Mouse (Mus musculus) CH12F3 (cell line): ENCODE data around the gene Lin9.
"Not testable (repeated sequence)": the region's sequence is repeated elsewhere in the genome, so short reads cannot be mapped to it uniquely, and the experiment has no call there.

Experiments
- in situ Hi-C: fragments of 300-500 bp; cut with MboI; formaldehyde crosslinking; loops from 2 replicates; pipeline ENCODE4 v1.14.3; 2020; ENCODE audit warnings: low sequenced_read_pairs

The Lin9 gene

DNA sequence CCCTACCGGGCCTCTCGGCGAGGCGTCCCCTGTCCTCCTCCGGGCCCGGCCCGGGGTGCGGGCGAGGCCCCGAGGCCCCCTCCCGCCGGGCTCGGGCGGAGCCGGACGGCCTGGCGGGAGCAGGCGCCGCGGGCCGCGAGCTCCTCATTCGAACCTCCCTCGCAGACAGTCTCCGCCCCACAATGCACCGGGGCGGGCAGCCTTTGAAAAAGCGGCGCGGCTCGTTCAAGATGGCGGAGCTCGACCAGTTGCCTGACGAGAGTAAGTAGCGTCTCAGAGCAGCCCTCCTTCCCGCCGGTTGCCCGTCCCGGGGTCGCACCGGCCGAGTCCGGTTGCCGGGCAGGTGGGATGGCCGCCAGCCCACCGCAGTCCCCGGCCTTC is at the start of gene Lin9:
Lin9 (plus strand) TSS at position 14 of the 381 bp plus-strand sequence.
- in situ Hi-C loops = no loop called here

- in situ Hi-C loops = no loop called here
Measured at GRCm38 (mm10) chr1:180600578-180600977, 40.4 kb upstream of the Lin9 start.

GRCm38 (mm10) chr1:180601806-180602205 is 39.1 kb upstream of the Lin9 start:
- in situ Hi-C loops = no loop called here

- in situ Hi-C loops = no loop called here
Measured at GRCm38 (mm10) chr1:180604579-180604978, 36.4 kb upstream of the Lin9 start.

- in situ Hi-C loops = no loop called here
Measured at GRCm38 (mm10) chr1:180606106-180606505, 34.8 kb upstream of the Lin9 start.

DNA sequence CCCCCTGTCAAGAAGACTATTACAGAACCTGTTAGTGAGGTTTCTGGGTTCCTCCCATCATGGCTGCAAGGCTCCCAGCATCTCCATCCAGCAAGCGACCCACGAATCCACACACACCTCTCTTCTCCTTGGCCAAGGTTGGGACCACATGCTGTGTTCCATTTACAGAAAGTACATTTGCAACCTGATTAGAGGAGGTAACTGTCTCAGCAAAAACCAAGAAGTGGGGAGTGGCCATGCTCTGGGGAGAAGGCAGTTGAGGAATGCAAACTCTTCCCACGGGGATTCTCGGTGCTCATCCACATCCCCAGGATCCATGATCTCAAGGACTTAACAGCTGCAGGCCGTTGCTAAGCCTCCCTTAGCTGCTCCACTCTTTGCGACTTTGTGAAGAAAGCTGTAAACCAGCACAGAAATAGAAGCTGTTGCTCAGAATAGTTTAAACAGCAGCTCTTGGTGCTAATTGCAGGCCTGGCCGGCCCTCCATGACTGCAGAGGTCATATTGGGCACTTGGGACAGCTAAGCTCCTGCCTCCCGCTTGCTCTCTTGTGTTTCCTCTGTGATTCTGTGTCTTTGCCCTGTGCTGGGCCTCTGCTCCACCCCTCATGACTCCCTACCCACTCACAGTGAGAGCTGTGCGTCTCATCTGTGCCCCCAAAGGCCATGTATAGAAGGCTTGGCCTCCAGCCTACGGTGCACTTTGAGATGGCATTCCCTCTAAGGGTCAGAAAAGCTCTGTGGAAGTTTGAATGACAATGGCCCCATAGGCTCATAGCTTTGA is 34.0 kb upstream of the Lin9 start:
- in situ Hi-C loops = no loop called here

DNA sequence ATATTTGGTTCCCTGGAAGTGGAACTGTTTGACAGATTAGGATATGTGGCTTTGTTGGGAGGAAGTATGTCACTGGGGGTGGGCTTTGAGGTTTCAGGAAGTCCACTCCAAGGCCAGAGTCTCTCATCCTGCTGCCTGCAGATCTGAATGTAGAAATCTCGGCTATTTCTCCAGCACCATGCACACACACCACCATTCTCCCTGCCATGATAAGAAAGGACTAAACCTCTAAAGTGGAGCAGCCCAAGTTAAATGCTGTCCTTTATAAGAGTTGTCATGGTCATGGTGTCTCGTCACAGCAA is 33.4 kb upstream of the Lin9 start:
- in situ Hi-C loops = no loop called here

GRCm38 (mm10) chr1:180611842-180612241 is 29.1 kb upstream of the Lin9 start:
- in situ Hi-C loops = not testable (repeated sequence)

- in situ Hi-C loops = no loop called here
Measured at GRCm38 (mm10) chr1:180616762-180617161, 24.2 kb upstream of the Lin9 start.

- in situ Hi-C loops = no loop called here
Measured at GRCm38 (mm10) chr1:180622389-180622788, 18.6 kb upstream of the Lin9 start.

DNA sequence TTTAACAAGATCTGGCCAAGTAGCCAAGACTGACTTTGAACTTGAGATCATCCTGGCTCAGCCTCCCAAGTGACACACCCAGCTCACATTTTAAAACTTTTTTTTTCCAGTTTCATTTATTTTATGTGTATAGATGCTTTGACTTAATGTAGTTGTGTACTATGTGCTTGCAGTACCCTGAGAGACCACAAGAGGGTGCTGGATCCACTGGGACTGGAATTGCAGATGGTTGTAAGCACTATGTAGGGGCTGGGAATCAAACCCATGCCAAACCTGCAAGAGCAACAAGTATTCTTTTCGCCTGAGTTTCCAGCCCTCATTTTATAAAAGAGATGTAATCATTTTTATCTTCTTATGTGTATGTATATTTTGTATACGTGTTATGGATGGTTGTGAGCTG is 17.0 kb upstream of the Lin9 start:
- in situ Hi-C loops = no loop called here

DNA sequence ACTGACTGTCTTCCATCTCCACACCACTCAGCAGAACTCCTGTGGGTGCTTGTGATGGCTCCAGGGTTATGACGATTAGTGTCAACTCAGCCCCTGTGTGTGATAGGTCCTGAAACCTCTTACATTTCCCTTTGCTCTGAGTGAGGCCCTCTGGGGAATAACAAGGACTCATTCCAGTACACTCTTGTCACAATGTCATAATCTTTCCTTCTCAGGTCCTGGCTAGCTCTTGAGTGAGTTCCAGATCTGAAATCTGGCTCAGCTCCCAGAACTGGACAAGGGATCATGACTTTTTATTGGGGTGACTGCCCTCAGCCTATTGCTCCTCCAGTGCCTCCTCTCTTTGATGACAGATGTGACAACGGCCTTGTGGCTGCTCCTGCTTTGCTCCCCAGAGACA is 14.8 kb upstream of the Lin9 start:
- in situ Hi-C loops = no loop called here

DNA sequence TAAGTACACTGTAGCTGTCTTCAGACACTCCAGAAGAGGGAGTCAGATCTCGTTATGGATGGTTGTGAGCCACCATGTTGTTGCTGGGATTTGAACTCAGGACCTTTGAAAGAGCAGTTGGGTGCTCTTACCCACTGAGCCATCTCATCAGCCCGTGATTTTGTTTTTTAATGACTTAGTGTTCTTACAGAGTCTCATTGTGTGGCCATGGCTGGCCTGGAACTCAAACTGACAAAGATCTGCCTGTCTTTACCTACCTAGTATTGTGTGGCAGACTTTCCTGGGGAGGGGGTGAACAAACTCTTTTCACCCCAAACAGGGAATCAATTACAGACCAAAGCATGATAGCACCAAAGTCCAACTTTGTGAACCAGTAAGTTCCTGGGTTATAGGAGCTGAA is 3.2 kb upstream of the Lin9 start:
- in situ Hi-C loops = not testable (repeated sequence)

GRCm38 (mm10) chr1:180639416-180640401 is 1.2 kb upstream of the Lin9 start:
- in situ Hi-C loops = no loop called here

DNA sequence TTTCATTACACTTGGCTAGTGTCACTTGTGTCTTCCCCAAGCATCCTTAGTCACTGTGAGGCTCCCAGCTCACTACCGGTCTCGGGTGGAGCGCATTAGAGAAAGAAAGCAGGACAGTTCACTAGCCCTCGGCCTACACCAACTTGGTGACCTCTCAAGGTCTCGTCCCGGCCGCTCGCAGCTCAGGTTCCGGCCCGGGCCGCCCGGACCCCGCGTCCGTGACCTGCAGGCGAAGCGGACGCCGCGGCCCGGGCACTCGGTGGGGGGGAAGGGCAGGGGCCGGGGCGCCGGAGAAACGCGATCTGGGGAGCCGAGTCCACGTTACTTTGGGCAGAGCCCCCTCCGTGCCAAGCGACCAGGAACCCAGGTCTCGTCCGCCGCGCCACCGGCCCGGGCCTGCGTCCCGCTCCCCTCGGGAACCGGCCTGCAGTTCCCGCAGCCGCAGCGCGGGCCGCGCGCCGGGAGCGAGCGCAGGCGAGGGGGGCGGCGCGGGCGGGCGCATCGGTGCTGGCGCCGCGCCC is 285 bp upstream of the Lin9 start:
- in situ Hi-C loops = no loop called here

GRCm38 (mm10) chr1:180641518-180642227 is 723 bp downstream of the Lin9 start:
- in situ Hi-C loops = no loop called here

GRCm38 (mm10) chr1:180642228-180642564 is 1.2 kb downstream of the Lin9 start:
- in situ Hi-C loops = no loop called here

GRCm38 (mm10) chr1:180691284-180691683 is 50.3 kb downstream of the Lin9 start:
- in situ Hi-C loops = no loop called here

GRCm38 (mm10) chr1:180696626-180697352 is 55.8 kb downstream of the Lin9 start, which contains the start of gene Mixl1:
TSS of gene Mixl1 (minus strand) at chr1:180697034.
- in situ Hi-C loops = no loop called here

- in situ Hi-C loops = no loop called here
Measured at GRCm38 (mm10) chr1:180698063-180698462, 57.1 kb downstream of the Lin9 start.

DNA sequence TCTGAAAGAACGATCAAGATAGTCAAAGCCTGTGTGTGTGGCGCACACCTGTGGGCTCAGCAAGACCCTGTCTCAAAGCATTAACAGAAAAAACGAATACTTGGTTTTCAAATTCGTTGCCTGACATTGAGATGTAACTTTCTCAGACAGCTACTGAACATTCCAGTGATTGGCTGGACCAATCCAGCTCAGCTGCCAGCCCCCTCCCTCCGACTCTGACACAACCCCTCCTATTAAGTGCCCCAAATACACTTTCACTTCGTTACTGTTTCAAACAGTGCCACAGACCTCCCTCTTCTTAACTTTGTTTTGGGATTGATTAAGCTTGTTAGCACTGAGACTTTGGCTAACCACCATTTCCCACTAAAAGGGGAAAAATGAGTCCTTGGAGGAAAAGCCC is 62.5 kb downstream of the Lin9 start:
- in situ Hi-C loops = no loop called here
